Mouse (Mus musculus) midbrain, embryonic 15.5 days (tissue): ENCODE measurements around the gene Ccdc180. TPM values are rescaled to one million over a fixed set of nuclear protein-coding genes. Genes with fewer than 3 reads are reported as not detected.

Source experiments
- ATAC-seq: fragments of 200-750 bp; cut with Nextera tagmentation; replicated peaks from 2 replicates; pipeline ENCODE4 v1.8.0; 2017; ENCODE audit warnings: moderate TSS enrichment
- H3K27ac ChIP-seq: fragments of 300-500 bp; sonication (generic); 2 replicates; pipeline ENCODE4 v1.5.1; 2015; ENCODE audit warnings: mild to moderate bottlenecking, inconsistent platforms
- H3K27me3 ChIP-seq: fragments of 300-500 bp; sonication (generic); replicated peaks from 2 replicates; pipeline ENCODE4 v1.6.1; 2015; ENCODE audit warnings: inconsistent platforms
- H3K36me3 ChIP-seq: fragments of 300-500 bp; sonication (generic); replicated peaks from 2 replicates; pipeline ENCODE4 v1.6.1; 2015; ENCODE audit warnings: inconsistent platforms
- H3K4me1 ChIP-seq: fragments of 300-500 bp; sonication (generic); 2 replicates; pipeline ENCODE4 v1.6.1; 2015; ENCODE audit warnings: inconsistent platforms
- H3K4me2 ChIP-seq: fragments of 300-500 bp; sonication (generic); 2 replicates; pipeline ENCODE4 v1.6.1; 2015; ENCODE audit warnings: inconsistent platforms, mild to moderate bottlenecking, moderate library complexity
- H3K4me3 ChIP-seq: fragments of 300-500 bp; sonication (generic); 2 replicates; pipeline ENCODE4 v1.5.1; 2015; ENCODE audit warnings: mild to moderate bottlenecking, inconsistent platforms
- H3K9ac ChIP-seq: fragments of 300-500 bp; sonication (generic); 2 replicates; pipeline ENCODE4 v1.6.1; 2015; ENCODE audit warnings: mild to moderate bottlenecking, inconsistent platforms
- H3K9me3 ChIP-seq: fragments of 300-500 bp; sonication (generic); 2 replicates; pipeline ENCODE4 v1.6.1; 2016; ENCODE audit warnings: inconsistent platforms
- WGBS: fragments of 180-500 bp; shearing (Covaris S2); methylation state at CpG from one replicate; pipeline ENCODE4 v1.1.7; 2015; ENCODE audit warnings: mixed read lengths; 5-methylcytosine and 5-hydroxymethylcytosine counted together
- polyA plus RNA-seq: library from polyadenylated mRNA; unstranded; fragments of >200 nt; fragmentation: Nextera tagmentation; extraction: Ambion mirVana; gene quantifications from 2 replicates; pipeline ENCODE4 v1.2.1, GENCODE M21; 2015

The Ccdc180 gene
- polyA plus RNA-seq = 0.39 and 0.43 TPM in 2 replicates

- H3K4me1 ChIP-seq = peaks cover 6% of the 10 kb centered on the region
- peak within 1 kb of the TSS; percentile 34 for H3K4me2 ChIP-seq
- H3K9ac ChIP-seq = no peak within 1 kb of the TSS
- H3K27me3 ChIP-seq = no peaks in the 10 kb centered on the region
- no peak within 1 kb of the TSS for H3K27ac ChIP-seq
- 0 out of 2 replicates have a peak within 1 kb of the TSS, but pooled peaks have one; percentile 11 for H3K4me3 ChIP-seq
- no peaks in the 10 kb centered on the region for H3K9me3 ChIP-seq
- no peak for ATAC-seq
- 9% methylated on average over 19 of the region's 19 CpGs for WGBS
- no peaks in the 10 kb centered on the region for H3K36me3 ChIP-seq
Observed at GRCm38 (mm10) chr4:45890066-45890761, at the start of gene Ccdc180. Gene Ccdc180 (plus strand): TSS chr4:45890303.

GRCm38 (mm10) chr4:45844355-45844754 is 45.7 kb upstream of the Ccdc180 start:
- H3K36me3 ChIP-seq = no peaks in the 10 kb centered on the region
- no peaks in the 10 kb centered on the region for H3K9me3 ChIP-seq
- 0 out of 2 replicates have a peak, but pooled peaks have one; percentile 20 for ATAC-seq
- no peak overlapping the region for H3K27ac ChIP-seq
- H3K4me1 ChIP-seq = no peaks in the 10 kb centered on the region
- no peaks in the 10 kb centered on the region for H3K27me3 ChIP-seq
- H3K4me3 ChIP-seq = no peak overlapping the region
- no peak overlapping the region for H3K9ac ChIP-seq
- 42% methylated on average over 14 of the region's 14 CpGs for WGBS
- no peak overlapping the region for H3K4me2 ChIP-seq

GRCm38 (mm10) chr4:45846263-45846662 is 43.8 kb upstream of the Ccdc180 start:
- 93% methylated on average over 2 of the region's 2 CpGs for WGBS

GRCm38 (mm10) chr4:45848109-45848824 is 41.8 kb upstream of the Ccdc180 start, which contains the start of gene Stra6l:
Gene Stra6l (plus strand): TSS chr4:45848664.
- Histone ChIP-seq H3K4me2 (no peak within 1 kb of the TSS), H3K27ac (no peak within 1 kb of the TSS), H3K9me3 (no peaks in the 10 kb centered on the region), H3K4me1 (no peaks in the 10 kb centered on the region), H3K27me3 (peaks cover 1% of the 10 kb centered on the region; the same call in 1 of the 2 replicates), H3K36me3 (no peaks in the 10 kb centered on the region), H3K9ac (no peak within 1 kb of the TSS), H3K4me3 (no peak within 1 kb of the TSS)
- no peak for ATAC-seq
- 73% methylated on average over 10 of the region's 10 CpGs for WGBS

More at GRCm38 (mm10) chr4:45846263-45846662, 43.8 kb upstream of the Ccdc180 start:
- H3K27me3 ChIP-seq = no peaks in the 10 kb centered on the region
- H3K27ac ChIP-seq = no peak overlapping the region
- H3K4me1 ChIP-seq = no peaks in the 10 kb centered on the region
- H3K9me3 ChIP-seq = no peaks in the 10 kb centered on the region
- ATAC-seq = no peak
- no peaks in the 10 kb centered on the region for H3K36me3 ChIP-seq
- H3K4me2 ChIP-seq = no peak overlapping the region
- no peak overlapping the region for H3K4me3 ChIP-seq
- no peak overlapping the region for H3K9ac ChIP-seq

- H3K27me3 ChIP-seq = peaks cover 4% of the 10 kb centered on the region; the same call in 1 of the 2 replicates
- WGBS = 53% methylated on average over 10 of the region's 10 CpGs
- no peaks in the 10 kb centered on the region for H3K9me3 ChIP-seq
- H3K4me3 ChIP-seq = no peak overlapping the region
- no peak for ATAC-seq
- no peaks in the 10 kb centered on the region for H3K4me1 ChIP-seq
- H3K36me3 ChIP-seq = no peaks in the 10 kb centered on the region
- H3K27ac ChIP-seq = no peak overlapping the region
- no peak overlapping the region for H3K9ac ChIP-seq
- H3K4me2 ChIP-seq = no peak overlapping the region
Observed at GRCm38 (mm10) chr4:45848825-45849156, 41.3 kb upstream of the Ccdc180 start.

- Histone ChIP-seq H3K4me2 (no peak overlapping the region), H3K36me3 (no peaks in the 10 kb centered on the region), H3K4me1 (no peaks in the 10 kb centered on the region), H3K9ac (no peak overlapping the region), H3K27me3 (peaks cover 4% of the 10 kb centered on the region; the same call in 1 of the 2 replicates), H3K4me3 (no peak overlapping the region), H3K27ac (no peak overlapping the region), H3K9me3 (no peaks in the 10 kb centered on the region)
- ATAC-seq = no peak
- 33% methylated on average over 1 of the region's 1 CpGs for WGBS
Observed at GRCm38 (mm10) chr4:45849419-45849818, 40.7 kb upstream of the Ccdc180 start.

- no peak for ATAC-seq
- Histone ChIP-seq H3K9me3 (no peaks in the 10 kb centered on the region), H3K4me1 (no peaks in the 10 kb centered on the region), H3K4me2 (no peak overlapping the region), H3K4me3 (no peak overlapping the region), H3K27me3 (peaks cover 9% of the 10 kb centered on the region), H3K9ac (no peak overlapping the region), H3K27ac (no peak overlapping the region), H3K36me3 (no peaks in the 10 kb centered on the region)
- 51% methylated on average over 3 of the region's 3 CpGs for WGBS
Observed at GRCm38 (mm10) chr4:45851640-45852051, 38.5 kb upstream of the Ccdc180 start.

GRCm38 (mm10) chr4:45853496-45854246 is 36.4 kb upstream of the Ccdc180 start:
- no peak for ATAC-seq
- H3K4me1 ChIP-seq = no peaks in the 10 kb centered on the region
- no peak overlapping the region for H3K27ac ChIP-seq
- no peak overlapping the region for H3K4me3 ChIP-seq
- no peak overlapping the region for H3K4me2 ChIP-seq
- H3K27me3 ChIP-seq = peaks cover 9% of the 10 kb centered on the region
- no peaks in the 10 kb centered on the region for H3K9me3 ChIP-seq
- no peak overlapping the region for H3K9ac ChIP-seq
- 79% methylated on average over 15 of the region's 15 CpGs for WGBS
- H3K36me3 ChIP-seq = no peaks in the 10 kb centered on the region

GRCm38 (mm10) chr4:45855803-45856424 is 34.2 kb upstream of the Ccdc180 start:
- Histone ChIP-seq H3K4me2 (no peak overlapping the region), H3K27me3 (peaks cover 9% of the 10 kb centered on the region), H3K4me3 (no peak overlapping the region), H3K36me3 (no peaks in the 10 kb centered on the region), H3K27ac (no peak overlapping the region), H3K9me3 (no peaks in the 10 kb centered on the region), H3K4me1 (no peaks in the 10 kb centered on the region), H3K9ac (no peak overlapping the region)
- ATAC-seq = 0 out of 2 replicates have a peak, but pooled peaks have one; percentile 56
- WGBS = 47% methylated on average over 19 of the region's 19 CpGs

GRCm38 (mm10) chr4:45861160-45861559 is 28.9 kb upstream of the Ccdc180 start:
- Histone ChIP-seq H3K36me3 (no peaks in the 10 kb centered on the region), H3K4me3 (no peak overlapping the region), H3K9me3 (no peaks in the 10 kb centered on the region), H3K9ac (no peak overlapping the region), H3K27ac (no peak overlapping the region), H3K4me2 (no peak overlapping the region), H3K4me1 (no peaks in the 10 kb centered on the region), H3K27me3 (peaks cover 2% of the 10 kb centered on the region; the same call in 1 of the 2 replicates)
- 56% methylated on average over 5 of the region's 5 CpGs for WGBS
- ATAC-seq = no peak

GRCm38 (mm10) chr4:45867416-45867815 is 22.7 kb upstream of the Ccdc180 start:
- 56% methylated on average over 8 of the region's 8 CpGs for WGBS
- Histone ChIP-seq H3K9ac (no peak overlapping the region), H3K4me3 (no peak overlapping the region), H3K4me2 (no peak overlapping the region), H3K27me3 (no peaks in the 10 kb centered on the region), H3K9me3 (no peaks in the 10 kb centered on the region), H3K4me1 (peaks cover 3% of the 10 kb centered on the region; the same call in 1 of the 2 replicates), H3K36me3 (no peaks in the 10 kb centered on the region), H3K27ac (no peak overlapping the region)
- no peak for ATAC-seq
